Mouse (Mus musculus) lung, adult 2 months (tissue): ENCODE results near the gene Gdap1l1.

Experiments
- CTCF ChIP-seq: fragments of 200-500 bp; IDR thresholded peaks from 2 replicates; pipeline ENCODE4 v1.5.1; 2011; ENCODE audit warnings: mild to moderate bottlenecking, low read length, control low read depth; ENCODE audit not compliant: insufficient read depth
- POLR2A ChIP-seq: fragments of 200-500 bp; IDR thresholded peaks from 2 replicates; pipeline ENCODE4 v1.6.1; 2011; ENCODE audit warnings: low read depth, mild to moderate bottlenecking, control low read depth, low read length, borderline replicate concordance; ENCODE audit errors: extremely low read depth

- TF ChIP-seq CTCF = no peak
- no peak for TF ChIP-seq POLR2A
Observed at GRCm38 (mm10) chr2:163463998-163464397, 25.7 kb downstream of the Gdap1l1 start.
